Mouse (Mus musculus) testis, adult 2 months (tissue): ENCODE data around the gene Xxylt1.

Source experiments
- CTCF ChIP-seq: fragments of 200-500 bp; IDR thresholded peaks from 2 replicates; pipeline ENCODE4 v1.5.1; 2012; ENCODE audit warnings: low read depth, mild to moderate bottlenecking, inconsistent platforms, low read length, moderate library complexity; ENCODE audit not compliant: control insufficient read depth, insufficient read depth, insufficient replicate concordance
- POLR2A ChIP-seq: fragments of 200-500 bp; IDR thresholded peaks from 2 replicates; pipeline ENCODE4 v1.6.1; 2012; ENCODE audit warnings: low read depth, mild to moderate bottlenecking, inconsistent platforms, low read length, moderate library complexity; ENCODE audit not compliant: control insufficient read depth

DNA sequence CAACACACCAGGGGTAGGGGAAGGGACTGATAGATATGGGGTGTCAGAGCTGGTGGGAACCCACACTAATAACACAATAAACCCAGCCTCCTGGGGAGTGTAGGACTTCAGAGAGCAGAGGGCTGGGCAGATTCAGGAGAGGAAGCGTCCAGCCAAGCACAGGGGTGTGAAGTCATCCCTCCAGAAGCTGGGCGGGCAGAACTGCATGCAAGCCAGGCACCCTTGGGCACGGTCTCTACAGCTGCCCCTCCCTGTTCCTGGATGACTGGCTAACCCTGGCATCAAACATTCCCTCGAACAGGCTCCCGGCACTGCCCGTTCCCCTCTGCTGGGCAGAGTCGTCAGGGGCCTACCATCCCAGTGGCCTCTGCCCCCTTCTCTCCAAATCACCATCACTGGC is 13.0 kb downstream of the Xxylt1 start:
- no peak for TF ChIP-seq POLR2A
- TF ChIP-seq CTCF, result no peak
